Mouse (Mus musculus) left cerebral cortex, adult 11 months (tissue): ENCODE measurements around the gene Slc39a11.

Source experiments
- DNase-seq: peaks from one replicate; pipeline ENCODE4 v3.0.0; 2022; ENCODE audit warnings: low spot score

The Slc39a11 gene

DNA sequence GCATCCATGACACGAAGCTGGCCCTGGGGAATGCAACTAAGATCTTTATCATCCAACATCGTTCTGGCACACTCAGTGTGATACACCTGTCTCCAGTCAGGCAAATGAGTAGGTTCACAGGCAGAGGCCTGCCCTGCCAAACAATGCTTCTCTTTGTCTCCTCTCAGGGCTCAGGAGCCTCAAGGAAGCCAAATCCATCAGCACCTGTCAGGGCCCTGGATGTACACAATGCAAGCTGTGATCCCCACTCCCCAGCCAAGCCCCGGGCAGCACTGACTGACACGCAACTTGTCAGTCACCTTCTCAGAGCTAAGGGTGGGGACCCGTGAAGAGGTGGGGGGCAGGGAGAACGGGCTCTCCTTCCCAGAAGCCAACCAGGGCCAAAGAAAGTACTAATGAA, 417.8 kb downstream of the Slc39a11 start:
- DNase-seq: no peak

DNA sequence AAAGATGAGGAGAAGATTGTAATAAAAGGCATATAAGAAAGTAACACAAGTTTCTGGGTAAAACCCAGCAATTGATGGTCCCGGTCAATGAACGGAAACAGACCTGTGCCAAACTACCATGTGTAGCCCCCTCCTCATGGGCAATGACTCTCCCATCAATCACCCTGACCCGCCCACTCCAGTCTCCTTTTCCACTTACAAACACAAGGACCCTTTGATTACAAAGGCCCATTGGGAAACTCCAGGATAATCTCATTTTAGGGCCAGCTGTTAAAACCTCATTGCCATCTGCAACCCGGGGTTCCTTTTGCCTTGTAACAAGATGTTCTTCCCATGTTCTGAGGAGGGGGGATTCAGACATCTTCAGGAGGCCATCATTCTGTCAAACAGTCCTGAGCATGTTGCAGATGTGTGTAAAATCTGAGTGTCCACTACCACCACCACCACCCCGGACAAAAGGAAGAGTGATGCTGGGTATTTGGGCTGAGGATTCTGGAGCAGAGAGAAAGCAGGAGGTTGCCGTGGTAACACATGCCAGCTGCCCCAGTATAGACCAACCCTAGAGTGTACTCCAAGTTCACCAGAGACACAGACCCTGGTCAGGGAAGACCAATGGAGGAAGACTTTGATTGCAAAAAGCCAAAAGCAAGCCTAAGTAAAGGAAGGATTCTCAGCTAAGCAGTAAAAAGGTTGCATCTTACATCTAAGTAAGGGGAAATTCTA, 419.3 kb downstream of the Slc39a11 start:
- DNase-seq: no peak

DNA sequence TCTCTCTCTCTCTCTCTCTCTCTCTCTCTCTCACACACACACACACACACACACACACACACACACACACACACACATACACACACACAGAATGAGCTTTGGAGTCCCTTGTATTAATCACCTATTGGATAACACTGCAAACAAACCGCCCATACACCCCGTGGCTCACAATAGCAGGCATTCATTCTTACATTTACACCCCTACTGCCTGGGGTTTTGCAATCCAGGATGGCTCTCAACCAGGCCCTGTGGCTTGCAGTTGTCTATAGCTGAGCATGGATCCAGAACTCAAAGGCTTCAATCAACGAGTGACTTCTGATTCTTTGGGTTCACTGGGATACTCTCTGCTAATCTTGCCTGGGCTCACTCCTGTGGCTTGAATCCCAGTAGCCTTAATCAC, 424.1 kb downstream of the Slc39a11 start:
- DNase-seq: no peak

DNA sequence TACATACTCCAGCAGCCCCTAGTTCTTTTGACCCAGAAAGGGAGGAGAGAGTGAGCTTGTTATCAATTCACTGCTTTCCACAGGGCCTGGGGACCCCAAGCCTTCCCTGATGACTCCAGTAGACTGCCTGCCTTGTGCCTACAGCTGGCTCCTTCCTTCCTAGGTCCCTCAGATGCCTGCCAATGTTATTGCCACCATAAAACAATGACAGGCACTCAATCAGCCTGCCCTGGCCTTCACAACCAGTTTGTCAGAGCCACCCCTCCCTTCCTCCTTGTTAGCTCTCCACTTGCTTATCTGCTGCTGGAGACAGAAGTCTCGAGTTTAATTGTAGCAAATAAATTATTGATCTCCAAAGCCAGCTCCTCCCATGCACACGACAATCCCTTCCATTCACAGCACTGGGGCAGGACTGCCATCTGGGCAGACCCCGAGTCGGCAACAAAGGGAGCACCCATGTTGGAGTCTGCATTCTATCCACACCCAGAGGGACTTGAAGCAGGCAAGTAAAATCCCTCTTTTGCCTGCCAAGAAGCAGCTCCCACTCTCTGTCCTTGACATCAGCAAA, 426.0 kb downstream of the Slc39a11 start:
- no peak for DNase-seq

DNA sequence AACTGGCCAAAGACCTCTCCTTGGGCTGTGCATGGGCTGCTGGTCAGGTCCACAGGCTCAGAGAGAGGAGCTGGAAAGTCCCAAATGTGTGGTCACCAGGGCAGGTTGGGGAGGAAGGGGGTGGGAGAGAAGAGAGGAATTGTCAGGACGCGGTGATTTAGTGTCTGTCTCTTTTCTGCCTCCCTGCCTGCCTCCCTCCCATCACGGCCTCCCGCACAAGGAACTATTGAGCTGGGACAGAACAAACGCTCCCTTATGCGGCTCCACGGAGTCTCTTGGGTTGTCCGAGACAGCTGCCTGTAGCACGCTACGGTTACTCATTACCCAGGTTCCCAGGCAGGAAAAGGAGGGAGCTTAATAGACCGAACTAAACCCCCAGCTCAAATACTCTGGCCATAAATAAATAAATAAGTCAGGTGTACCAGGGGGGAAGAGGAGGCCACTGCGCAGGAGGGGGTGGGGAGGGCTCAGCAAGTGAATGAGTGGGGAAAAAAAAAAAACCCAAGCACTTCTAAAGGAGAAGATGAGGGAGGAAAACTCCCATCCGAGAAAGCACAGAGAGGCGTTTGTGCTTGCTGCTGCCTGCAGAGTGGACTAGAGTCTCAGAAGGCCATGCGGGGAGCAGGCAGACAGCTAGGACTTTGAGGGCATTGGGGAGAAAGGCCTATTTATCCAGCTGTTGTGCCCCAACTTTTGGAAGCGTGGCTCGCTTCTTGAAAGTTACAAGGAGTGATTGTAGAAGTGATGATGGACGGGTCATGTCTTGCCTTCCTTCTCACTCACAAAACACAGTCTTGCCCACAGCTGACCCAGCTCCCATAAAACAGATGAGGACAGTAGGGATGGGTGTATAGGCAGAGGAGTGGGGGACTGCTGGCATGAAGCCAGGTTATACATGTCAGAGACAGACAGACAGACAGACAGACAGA, 428.3 kb downstream of the Slc39a11 start:
- DNase-seq: no peak

DNA sequence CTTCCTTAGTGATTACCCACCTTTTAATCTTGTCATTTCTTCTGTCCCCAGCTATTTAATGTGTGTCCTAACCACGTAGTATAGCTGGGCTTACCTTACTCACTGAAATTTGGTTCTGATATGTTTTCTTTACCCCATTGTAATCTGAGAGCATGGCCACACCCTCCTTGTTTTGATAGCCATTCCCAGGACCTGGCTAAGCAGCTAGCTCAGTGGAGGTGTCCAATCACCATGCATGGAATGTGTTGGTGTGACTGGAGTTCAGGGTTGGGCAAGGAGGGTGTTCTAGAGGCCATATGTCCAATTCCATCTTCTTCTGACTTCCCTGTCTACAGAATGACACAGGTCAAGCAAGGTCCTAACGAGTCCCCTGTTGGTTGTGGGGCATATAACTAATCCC, 429.2 kb downstream of the Slc39a11 start:
- DNase-seq: no peak

DNA sequence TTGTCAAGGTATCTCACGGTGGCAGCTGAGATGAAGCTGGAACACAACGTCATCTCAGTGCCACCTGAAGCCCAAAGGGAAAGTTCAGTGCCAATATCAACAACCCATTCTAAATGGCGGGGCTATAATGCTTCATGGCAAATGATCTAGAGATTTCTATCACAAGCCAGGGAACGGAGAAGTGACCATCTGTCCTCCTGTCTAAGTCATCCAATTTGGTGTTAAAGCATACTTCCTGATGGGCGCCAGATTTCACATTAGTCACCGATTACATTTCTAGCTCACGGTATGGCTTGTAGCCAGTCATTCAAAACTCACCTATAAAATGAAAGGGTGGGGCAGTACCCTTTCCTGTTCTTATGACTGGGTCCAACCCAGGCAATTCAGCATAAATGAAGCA, 435.1 kb downstream of the Slc39a11 start:
- no peak for DNase-seq

DNA sequence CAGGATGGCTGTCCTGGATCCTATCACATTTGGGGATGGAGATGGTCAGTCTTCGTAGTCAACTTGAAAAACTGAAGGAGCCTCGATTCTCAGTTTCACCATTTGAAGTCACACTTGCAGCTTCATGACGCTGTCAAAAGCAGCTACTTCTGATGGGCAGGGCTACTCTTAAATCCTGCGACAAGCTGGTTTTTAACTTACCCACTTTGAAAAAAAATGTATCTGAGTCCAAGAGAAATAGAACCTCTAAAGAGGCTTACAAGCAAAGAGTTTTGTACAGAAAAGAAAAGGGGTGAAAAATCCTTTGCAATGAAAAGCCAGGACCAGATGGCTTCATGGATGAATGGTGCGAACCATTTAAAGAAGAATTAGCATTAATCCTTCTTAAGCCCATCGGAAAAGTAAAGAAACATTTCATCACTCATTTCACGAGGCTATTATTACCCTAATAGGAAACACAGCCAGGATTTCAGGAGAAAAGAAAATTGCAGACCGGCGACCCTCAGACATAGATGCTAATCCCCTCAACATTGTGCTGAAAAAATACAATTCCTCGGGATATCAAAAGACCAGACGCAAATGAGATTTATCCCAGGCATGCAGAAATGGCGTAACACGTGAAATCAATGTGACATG, 437.4 kb downstream of the Slc39a11 start:
- DNase-seq: no peak

DNA sequence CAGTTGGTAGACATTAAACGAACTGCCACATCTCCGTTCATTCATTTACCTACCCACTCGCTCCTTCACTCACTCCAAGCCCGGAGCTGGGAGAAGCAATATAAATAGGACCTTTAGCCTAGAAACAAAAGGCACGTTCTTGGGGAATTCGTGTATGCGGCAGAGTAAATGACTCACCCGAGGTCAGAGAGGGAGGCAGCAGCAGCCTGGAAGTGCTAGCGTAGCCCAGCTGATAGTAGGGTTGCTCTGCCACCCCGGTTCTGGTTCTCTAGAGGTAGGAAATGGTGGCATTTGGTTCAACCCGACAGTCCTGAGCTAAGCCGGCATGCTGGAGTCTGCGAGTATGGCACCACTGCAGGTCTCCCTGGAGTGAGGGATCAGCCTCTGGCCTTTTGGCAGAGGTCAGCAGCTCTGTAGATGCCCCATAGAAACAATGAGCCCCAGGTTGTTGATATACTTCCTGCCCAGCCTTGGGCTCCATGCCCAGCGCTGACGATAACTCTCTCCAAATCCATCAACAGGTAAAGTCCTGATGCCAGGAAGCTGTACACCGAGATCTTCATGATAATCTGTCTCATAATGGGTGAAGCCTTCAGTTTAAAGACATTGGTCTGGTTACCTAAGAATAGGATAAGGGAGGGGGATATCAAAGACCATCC, 440.5 kb downstream of the Slc39a11 start:
- DNase-seq: no peak

DNA sequence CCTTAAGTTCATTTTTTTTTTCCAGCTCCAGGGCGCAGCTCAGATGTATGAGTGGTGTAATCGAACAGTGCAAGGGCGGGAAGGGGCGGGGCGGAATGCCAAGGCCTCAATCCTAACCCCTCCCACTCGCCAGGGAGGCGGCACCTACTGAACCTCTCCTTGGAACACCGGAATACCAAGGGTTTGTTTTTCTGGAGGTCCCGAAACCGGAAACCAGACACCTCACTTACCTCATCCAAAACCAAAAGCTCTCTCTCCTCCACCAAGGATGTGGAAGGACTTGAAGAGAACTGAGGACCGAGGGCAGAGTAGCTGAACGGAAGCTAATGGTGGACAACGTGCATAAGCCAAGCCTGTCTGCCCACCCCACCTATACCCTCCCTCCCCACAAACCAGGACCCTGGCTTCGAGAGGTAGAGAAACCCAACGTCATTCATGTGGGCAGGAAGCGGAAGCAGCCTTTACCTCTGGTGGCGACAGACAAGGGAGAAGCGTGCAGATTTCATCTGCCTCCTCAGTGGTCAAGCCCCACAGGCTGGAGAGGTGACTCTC, 441.3 kb downstream of the Slc39a11 start:
- no peak for DNase-seq

DNA sequence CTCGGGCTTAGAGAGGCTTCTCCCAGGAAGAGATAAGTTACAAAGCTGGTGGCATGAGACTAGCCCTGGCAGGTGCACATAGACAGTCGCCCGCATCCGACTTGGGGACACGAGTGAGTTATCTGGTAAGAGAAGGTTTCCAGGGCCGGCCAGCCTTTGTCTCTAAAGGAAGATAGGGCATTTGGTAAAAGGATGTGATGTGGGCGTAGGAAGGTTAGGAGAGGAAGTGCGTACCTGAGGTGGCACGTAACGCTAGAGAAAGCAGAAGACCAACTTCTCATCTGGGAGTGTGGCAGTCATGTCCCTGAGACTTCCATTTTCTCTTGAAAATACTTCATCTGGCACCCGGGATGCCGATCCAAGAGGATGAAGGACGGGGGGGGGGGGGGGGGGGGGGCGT, 441.9 kb downstream of the Slc39a11 start:
- no peak for DNase-seq

DNA sequence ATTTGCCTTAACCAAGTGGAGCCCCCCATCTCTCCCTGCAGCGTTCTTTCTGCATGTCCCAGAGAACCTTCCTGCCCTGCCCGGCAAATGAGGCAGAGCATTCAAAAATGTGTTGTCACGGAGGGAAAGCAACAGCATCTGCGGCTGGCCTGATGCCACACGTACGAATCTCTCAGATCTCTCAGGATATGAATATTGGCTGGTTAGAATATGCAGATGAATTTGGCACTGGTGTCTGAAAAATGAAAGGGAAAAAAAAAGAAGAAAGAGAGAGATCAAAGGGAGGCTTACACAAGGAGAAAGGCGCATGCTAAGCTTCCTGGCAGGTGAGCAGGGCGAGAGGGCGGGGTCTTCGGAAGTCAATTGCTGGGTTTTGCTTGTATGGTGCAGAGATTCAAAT, 443.8 kb downstream of the Slc39a11 start:
- DNase-seq: no peak

DNA sequence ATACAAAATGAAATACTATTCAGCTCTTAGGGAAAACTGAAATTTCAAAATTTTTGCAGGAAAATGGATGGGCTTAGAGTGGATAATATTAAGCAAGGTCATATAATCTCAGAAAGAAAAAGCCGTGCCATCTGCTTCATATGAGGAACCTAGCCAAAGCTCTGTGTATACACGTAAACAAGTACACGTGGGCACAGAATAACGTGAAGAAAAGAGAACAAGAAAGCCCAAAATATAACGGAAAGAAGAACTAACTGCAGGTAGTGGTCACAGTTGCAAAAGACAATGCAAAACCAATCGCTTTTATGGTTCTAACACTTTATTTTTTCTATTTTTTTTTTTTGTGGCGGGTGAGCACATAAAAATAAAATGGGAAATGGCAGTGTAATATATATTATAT, 446.9 kb downstream of the Slc39a11 start:
- DNase-seq: no peak

DNA sequence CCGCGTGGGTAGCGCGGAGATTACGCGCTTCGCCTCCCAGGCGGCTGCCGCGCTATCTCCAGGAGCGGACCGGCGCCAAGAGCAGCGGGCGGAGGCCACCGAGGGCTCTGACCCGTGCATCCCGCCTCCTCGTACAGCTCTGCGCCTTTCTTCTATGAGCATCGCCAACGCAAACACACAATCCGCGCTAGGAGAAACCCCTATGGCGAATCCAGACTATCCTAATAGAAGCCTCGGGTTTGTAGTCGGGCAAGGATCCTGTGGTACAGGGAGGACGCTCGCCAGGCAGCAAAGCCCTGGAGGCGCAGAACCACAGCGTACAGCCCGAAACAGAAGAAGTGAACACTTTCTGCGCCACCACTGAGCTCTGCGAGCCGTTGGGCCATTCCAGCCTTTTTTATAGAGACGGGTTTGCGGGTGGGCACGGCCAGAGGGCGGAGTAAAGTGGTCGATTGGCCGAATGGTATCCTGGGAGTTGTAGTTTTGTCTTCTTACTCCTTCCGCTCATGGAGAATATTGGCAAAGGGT, 448.3 kb downstream of the Slc39a11 start:
- DNase-seq: peak; percentile 87

DNA sequence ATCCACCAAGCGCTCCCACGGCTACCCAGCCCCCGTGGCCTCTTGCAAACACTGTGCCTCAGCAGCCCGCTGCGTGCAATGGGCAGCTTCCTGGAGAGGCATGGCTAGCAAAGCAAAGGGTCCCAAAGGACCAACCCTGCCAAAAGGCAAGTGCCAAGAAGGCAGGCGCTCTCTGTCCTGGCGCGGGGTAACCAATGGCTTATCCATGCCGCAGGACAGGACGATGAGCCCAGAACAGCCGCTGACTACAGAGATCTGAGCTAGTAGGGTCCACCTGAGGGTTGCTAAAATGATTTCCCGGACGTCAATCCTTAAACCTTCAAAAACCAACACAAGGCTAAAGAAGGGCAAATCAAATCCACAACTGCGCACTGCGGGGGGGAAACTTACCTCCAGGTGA, 449.0 kb downstream of the Slc39a11 start:
- DNase-seq: no peak

DNA sequence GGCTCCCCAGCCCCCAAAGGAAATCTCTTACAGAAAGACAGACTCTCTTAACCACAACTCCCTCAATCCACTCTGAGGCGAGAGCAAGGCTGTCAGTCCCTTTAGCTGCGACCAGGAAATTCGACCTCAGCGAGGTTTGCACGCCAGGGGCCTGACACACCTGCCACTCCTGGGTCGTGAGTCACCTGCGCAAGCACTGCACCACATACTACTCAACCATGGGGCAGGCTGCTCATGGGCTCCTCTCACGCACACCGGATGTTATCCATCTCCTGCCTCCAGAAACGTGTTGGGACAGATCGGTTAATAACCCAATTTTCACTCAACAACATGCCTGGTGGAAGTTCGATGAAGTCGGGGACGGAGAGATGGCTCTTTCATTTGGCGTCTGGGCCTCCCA, 451.3 kb downstream of the Slc39a11 start:
- no peak for DNase-seq

DNA sequence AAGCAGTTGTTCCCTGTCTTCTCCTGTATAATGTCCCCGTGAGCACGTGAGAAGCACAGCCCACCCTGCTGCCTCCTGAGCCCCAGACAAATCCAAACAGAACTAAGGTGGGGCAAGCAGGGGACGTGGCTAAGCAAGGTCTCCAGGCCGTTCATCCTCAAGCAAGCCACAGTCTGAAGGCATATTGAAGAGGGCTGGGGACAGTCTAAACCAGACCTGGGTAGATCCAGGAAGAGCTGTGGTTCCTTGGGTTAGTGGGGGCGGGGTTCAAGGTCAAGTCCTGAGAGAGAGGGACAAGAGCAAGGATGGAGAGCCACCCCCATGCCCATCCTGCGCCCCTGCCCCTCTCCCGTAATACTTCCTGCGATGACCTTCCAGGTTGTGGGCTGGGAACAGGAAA, 452.3 kb downstream of the Slc39a11 start:
- DNase-seq: no peak

DNA sequence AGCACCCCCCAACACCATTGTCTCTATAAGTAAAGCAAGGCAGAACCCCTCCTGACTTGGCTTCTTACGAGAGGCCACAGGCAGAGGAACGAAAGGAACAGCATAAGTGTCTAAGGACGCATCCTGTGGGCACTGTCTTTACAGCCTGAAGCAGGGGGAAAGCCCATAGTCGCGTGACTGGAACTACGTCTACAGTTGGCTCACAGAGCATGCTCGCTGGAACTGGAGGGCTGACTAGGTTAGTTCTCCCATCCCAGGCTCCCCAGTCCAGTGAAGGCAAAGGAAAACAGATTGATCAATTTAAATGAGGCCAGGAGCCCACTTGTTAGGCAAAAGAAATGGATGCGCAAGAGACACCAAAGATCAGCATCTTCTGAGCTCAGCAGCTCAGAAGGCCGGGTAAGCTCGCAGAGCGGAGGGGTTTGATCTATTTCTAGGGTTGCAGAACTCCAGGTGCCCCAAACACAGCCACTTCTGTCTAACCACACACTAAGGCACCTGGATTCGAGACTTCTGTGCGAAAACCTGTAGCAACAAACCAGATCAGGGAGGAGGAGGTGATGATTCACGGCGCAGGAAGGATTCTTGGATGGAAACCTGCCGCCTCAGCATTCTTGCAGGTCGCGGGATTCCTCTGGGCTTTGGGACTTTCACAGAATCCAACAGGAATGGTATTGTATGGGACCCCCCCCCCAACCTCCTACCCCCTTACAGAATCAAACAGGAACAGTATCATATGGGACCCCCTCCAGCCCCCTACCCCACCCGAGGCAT, 453.5 kb downstream of the Slc39a11 start:
- DNase-seq: no peak
